Mouse (Mus musculus): Measurements from ENCODE around the gene Mslnl.

GRCm38 (mm10) chr17:25786781-25787504, 51.1 kb downstream of the Mslnl start:
- TF ChIP-seq MYOG (IDR thresholded peaks at IDR 0.05; ENCODE audit: control insufficient read depth in 1 of 3, insufficient read depth in 1 of 3, insufficient read length in 2 of 3, low read depth in 2 of 3), result no peak
- TF ChIP-seq POLR2A (IDR thresholded peaks at IDR 0.05; ENCODE audit: insufficient read length, low read depth), result no peak
- no peak for TF ChIP-seq MAX (IDR thresholded peaks at IDR 0.05; ENCODE audit: low read depth)
- peak; percentile 58 for TF ChIP-seq POLR2AphosphoS2 (IDR thresholded peaks at IDR 0.05; ENCODE audit: insufficient read length, low read depth)
- TF ChIP-seq E2F4 (IDR thresholded peaks at IDR 0.05; ENCODE audit: insufficient read depth), result no peak
